Mouse (Mus musculus) midbrain, embryonic 11.5 days (tissue): ENCODE data around the gene Adgrl4. TPM values are rescaled to one million over a fixed set of nuclear protein-coding genes. Genes with fewer than 3 reads are reported as not detected.

Experiments used
- ATAC-seq: fragments of 200-750 bp; cut with Nextera tagmentation; 2 replicates; pipeline ENCODE4 v1.8.0; 2017; ENCODE audit warnings: moderate TSS enrichment, moderate library complexity; ENCODE audit not compliant: low FRiP score
- DNase-seq: peaks from one replicate; pipeline ENCODE4 v3.0.0; 2015; ENCODE audit warnings: low spot score; ENCODE audit errors: missing footprints
- H3K27ac ChIP-seq: fragments of 300-500 bp; sonication (generic); 2 replicates; pipeline ENCODE4 v1.5.1; 2014; ENCODE audit warnings: low read depth, low read length
- H3K27me3 ChIP-seq: fragments of 300-500 bp; sonication (generic); 2 replicates; pipeline ENCODE4 v1.6.1; 2014; ENCODE audit warnings: mild to moderate bottlenecking, low read length, moderate library complexity, mixed read lengths; ENCODE audit not compliant: control insufficient read depth, insufficient read depth
- H3K36me3 ChIP-seq: fragments of 300-500 bp; sonication (generic); 2 replicates; pipeline ENCODE4 v1.6.1; 2014; ENCODE audit warnings: mild to moderate bottlenecking, low read length, moderate library complexity, mixed read lengths; ENCODE audit not compliant: control insufficient read depth, insufficient read depth
- H3K4me1 ChIP-seq: fragments of 300-500 bp; sonication (generic); 2 replicates; pipeline ENCODE4 v1.6.1; 2014; ENCODE audit warnings: low read length; ENCODE audit not compliant: control insufficient read depth, insufficient read depth
- H3K4me2 ChIP-seq: fragments of 300-500 bp; sonication (generic); 2 replicates; pipeline ENCODE4 v1.6.1; 2014; ENCODE audit warnings: mild to moderate bottlenecking, moderate library complexity
- H3K4me3 ChIP-seq: fragments of 300-500 bp; sonication (generic); 2 replicates; pipeline ENCODE4 v1.5.1; 2014; ENCODE audit warnings: low read depth, low read length
- H3K9ac ChIP-seq: fragments of 300-500 bp; sonication (generic); 2 replicates; pipeline ENCODE4 v1.6.1; 2014; ENCODE audit warnings: low read length
- H3K9me3 ChIP-seq: fragments of 300-500 bp; sonication (generic); 2 replicates; pipeline ENCODE4 v1.6.1; 2016; ENCODE audit warnings: low read length; ENCODE audit not compliant: control insufficient read depth
- WGBS: fragments of 180-500 bp; shearing (Covaris S2); extraction: QIAGEN DNeasy Blood & Tissue Kit; methylation state at CpG from one replicate; pipeline ENCODE4 v1.1.7; 2014; 5-methylcytosine and 5-hydroxymethylcytosine counted together
- polyA plus RNA-seq: library from polyadenylated mRNA; unstranded; fragments of >200 nt; fragmentation: Nextera tagmentation; extraction: Ambion mirVana; gene quantifications from 2 replicates; pipeline ENCODE4 v1.2.1, GENCODE M21; 2014

Adgrl4 gene
- polyA plus RNA-seq, 1 experiment from 2014 or later: 8.3 TPM

DNA sequence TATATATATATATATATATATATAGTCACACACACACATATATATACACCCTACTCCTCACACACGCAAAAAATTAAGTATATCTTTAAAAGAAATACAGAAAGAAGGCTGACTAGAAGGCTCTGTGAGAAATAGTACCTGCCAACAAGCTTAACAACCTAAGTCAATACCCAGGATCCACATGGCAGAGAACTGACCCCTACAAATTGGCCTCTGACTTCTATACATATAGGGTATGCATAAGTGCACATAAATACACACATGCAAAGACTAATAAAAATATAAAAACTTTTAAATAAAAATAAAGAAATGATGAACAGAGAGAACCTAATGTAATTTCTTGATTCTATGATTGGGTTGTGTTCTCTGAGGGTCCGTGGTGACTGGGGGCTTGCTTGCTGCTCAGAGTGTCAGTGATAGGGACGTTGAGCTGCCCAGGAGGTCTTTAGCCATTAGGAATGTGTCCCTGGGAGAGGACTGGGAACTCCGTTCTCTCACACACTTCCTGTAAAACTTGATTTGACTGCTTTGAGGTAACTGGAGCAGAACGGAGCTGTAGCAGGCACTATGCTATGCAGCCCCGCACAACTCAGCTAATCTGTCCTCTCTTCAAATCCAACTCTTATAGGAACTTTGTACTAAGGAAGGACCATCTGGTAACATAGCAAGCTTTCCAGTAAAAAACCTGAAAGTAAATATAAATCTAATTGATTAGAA lies 17.5 kb downstream of the Adgrl4 start:
- no peak for ATAC-seq
- Histone ChIP-seq H3K9me3 (no peaks in the 10 kb centered on the region), H3K4me2 (no peak overlapping the region), H3K36me3 (no peaks in the 10 kb centered on the region), H3K27ac (no peak overlapping the region), H3K9ac (no peak overlapping the region), H3K4me3 (no peak overlapping the region), H3K27me3 (no peaks in the 10 kb centered on the region), H3K4me1 (no peaks in the 10 kb centered on the region)
- DNase-seq: no peak
- WGBS: 69% methylated on average over 6 of the region's 6 CpGs

DNA sequence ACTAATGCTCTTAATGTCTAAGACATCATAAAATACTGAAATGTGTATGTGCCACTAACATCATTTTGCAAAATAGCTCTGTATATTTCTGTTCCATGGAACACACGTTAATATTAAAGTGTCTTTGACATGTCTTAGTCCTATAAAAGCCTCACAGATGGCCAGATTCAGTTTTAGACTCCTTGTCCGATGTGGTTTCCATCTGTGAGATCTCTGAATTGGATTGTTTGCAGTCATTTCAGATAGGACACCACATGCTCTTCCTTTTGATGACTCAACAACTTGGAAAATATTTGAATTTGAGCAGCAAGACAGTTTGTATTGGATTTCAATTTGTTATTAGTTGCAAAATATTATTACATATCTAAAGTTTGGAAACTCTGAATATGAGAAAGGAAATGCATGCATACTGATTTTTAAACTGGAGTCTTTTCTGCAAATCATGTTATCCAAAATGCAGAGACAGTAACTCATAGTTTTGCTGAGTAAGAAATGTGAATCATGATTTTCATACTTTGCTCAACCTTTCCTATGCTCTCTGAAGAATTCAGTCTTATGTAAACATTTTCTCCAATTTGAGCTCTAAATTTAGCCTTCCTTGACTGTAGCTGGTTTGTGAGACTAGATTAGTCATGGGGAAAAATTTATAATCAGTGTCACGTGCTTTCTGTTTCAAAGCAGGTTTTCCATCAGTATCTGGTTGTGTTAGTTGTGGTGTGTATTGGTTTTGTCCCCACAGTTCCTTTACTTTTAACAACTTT lies 21.9 kb downstream of the Adgrl4 start:
- no peaks in the 10 kb centered on the region for H3K9me3 ChIP-seq
- WGBS: 84% methylated on average over 3 of the region's 3 CpGs
- ATAC-seq (no peak), DNase-seq (no peak)
- H3K27ac ChIP-seq: no peak overlapping the region
- H3K4me3 ChIP-seq: no peak overlapping the region
- no peak overlapping the region for H3K9ac ChIP-seq
- H3K27me3 ChIP-seq: no peaks in the 10 kb centered on the region
- no peaks in the 10 kb centered on the region for H3K4me1 ChIP-seq
- H3K4me2 ChIP-seq: no peak overlapping the region
- H3K36me3 ChIP-seq: no peaks in the 10 kb centered on the region

DNA sequence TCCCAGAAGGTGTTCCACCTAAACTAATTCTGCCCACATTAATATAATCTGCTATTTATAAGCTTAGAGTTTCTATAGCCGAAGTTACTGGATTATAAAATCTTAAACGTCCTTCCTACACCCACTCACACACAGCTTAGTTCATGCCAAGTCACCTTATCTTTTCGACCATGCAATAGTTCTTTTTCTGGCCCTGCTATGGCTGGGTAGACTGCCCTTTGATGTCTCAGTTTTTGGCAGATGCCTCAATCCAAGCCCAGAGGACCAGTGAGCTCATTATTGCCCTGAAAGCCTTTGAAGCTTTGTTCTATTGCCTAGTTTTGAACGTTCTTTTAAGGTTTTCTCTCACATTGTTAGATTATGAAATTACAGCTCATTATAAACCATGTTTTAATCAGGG lies 27.5 kb downstream of the Adgrl4 start:
- Histone ChIP-seq H3K4me2 (no peak overlapping the region), H3K9ac (no peak overlapping the region), H3K9me3 (no peaks in the 10 kb centered on the region), H3K4me3 (no peak overlapping the region), H3K4me1 (no peaks in the 10 kb centered on the region), H3K36me3 (no peaks in the 10 kb centered on the region), H3K27me3 (no peaks in the 10 kb centered on the region), H3K27ac (no peak overlapping the region)
- WGBS: 46% methylated on average over 4 of the region's 4 CpGs
- no peak for DNase-seq
- ATAC-seq: no peak; the same call in 1 of the 2 replicates

DNA sequence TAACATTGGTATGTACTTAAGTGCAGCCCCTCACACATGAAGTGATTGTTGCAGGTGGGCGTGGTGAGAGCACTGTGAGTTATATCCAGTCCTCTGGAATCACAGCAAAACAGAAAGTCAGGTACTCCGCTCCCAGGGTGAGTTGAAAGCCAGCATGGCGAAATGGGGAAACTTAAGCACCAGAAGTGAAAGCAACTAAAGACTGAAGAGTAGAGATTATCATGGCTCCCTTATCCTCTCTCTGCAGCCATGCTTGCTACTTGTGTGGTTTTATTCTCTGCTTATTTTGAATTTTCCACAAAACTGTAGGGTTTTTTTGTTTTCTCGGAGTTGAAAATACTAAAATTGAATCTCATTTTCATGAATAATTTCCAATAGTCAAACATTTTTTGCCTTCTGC lies 51.2 kb downstream of the Adgrl4 start:
- no peak for DNase-seq
- Histone ChIP-seq H3K9me3 (no peaks in the 10 kb centered on the region), H3K36me3 (no peaks in the 10 kb centered on the region), H3K4me1 (no peaks in the 10 kb centered on the region), H3K9ac (no peak overlapping the region), H3K4me2 (no peak overlapping the region), H3K27ac (no peak overlapping the region), H3K27me3 (no peaks in the 10 kb centered on the region), H3K4me3 (no peak overlapping the region)
- WGBS: 95% methylated on average over 4 of the region's 4 CpGs
- no peak for ATAC-seq

DNA sequence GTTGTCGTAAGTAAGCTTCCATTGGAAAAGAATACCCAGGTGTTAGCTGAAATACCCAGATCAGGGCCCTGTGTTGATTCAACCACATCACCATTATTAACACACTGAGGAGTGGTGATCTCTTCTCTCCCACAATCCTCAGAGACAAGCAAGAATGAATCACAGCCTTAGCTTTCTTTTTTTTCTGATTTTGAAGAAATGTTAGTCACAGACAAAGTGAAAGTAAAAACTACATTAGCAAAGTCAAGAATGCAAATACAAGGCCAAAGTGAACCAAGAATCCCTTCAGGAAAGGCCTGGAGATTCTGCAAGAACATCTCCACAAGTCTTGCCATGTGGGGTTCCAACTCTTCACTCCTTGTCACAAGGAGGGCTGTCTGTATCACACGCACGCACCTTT lies 67.9 kb downstream of the Adgrl4 start:
- no peak for ATAC-seq
- Histone ChIP-seq H3K4me3 (no peak overlapping the region), H3K9ac (no peak overlapping the region), H3K4me2 (no peak overlapping the region), H3K27me3 (no peaks in the 10 kb centered on the region), H3K4me1 (no peaks in the 10 kb centered on the region), H3K27ac (no peak overlapping the region), H3K36me3 (no peaks in the 10 kb centered on the region), H3K9me3 (no peaks in the 10 kb centered on the region)
- WGBS: 97% methylated on average over 3 of the region's 3 CpGs
- no peak for DNase-seq

DNA sequence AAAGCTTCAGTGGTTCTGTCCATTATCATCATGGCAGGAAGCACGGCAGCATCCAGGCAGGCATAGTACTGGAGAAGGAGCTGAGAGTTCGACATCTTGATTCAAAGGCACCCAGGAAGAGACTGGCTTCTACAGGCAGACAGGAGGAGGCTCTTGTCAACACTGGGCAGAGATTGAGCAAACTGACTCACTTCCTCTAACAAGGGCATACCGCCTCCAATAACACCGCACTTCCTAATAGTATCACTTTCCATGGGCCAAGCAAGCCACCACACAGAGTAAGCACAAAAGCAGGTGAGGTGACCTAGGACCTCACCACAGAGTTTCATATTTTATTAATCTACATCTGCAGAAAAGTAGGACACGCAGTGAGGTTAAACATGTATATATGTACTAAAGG lies 73.5 kb downstream of the Adgrl4 start:
- DNase-seq (no peak), ATAC-seq (no peak)
- 90% methylated on average over 5 of the region's 5 CpGs for WGBS
- no peak overlapping the region for H3K4me3 ChIP-seq
- no peaks in the 10 kb centered on the region for H3K9me3 ChIP-seq
- H3K4me2 ChIP-seq: no peak overlapping the region
- H3K4me1 ChIP-seq: no peaks in the 10 kb centered on the region
- H3K36me3 ChIP-seq: no peaks in the 10 kb centered on the region
- H3K27ac ChIP-seq: no peak overlapping the region
- H3K27me3 ChIP-seq: no peaks in the 10 kb centered on the region
- H3K9ac ChIP-seq: no peak overlapping the region

DNA sequence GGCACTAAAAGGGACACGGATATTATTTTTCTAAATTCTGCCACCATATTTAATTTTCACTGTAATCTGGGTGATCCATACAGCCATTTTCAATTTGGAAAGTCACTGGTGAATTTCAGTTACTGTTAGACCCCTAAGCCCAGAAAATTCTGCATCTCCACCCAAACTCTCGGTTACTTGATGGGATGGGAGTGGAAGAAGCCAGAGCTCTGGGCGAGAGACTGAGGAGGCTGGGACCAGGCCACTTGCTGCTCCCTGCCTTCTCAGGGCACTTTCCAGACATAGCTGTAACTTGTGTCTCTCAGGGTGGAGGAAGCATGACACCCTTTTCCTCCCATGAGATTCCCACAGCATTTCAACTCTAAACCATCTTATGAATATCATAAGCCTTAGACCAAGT lies 109.5 kb downstream of the Adgrl4 start:
- no peak overlapping the region for H3K4me2 ChIP-seq

DNA sequence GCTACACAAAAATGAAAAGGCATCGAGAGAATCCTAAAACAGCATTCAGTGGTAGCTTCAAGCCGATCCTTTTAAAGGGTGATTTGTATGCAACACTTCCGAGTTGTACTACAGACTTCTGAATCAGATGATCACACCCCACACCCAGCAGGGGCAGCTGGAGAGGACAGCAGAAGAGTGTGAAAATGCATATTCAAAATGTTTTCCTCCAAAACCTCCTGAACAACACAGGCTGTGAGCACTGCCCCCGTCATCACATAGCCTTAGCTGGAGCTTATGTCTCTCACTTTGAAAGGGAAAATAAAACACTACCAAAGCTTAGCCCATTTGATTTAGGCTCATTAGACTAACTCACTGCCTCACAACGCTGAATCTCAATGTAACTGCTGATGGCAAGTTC lies 113.3 kb downstream of the Adgrl4 start:
- Histone ChIP-seq H3K27me3 (no peaks in the 10 kb centered on the region), H3K27ac (no peak overlapping the region), H3K4me2 (no peak overlapping the region), H3K9me3 (no peaks in the 10 kb centered on the region), H3K4me1 (no peaks in the 10 kb centered on the region), H3K4me3 (no peak overlapping the region), H3K9ac (no peak overlapping the region), H3K36me3 (no peaks in the 10 kb centered on the region)
- ATAC-seq (no peak), DNase-seq (peak; percentile 65)
- 55% methylated on average over 5 of the region's 5 CpGs for WGBS

More for the DNA sequence above, 109.5 kb downstream of the Adgrl4 start:
- H3K27me3 ChIP-seq: no peaks in the 10 kb centered on the region
- 86% methylated on average over 3 of the region's 3 CpGs for WGBS
- H3K4me3 ChIP-seq: no peak overlapping the region
- DNase-seq (peak; percentile 56), ATAC-seq (no peak)
- no peaks in the 10 kb centered on the region for H3K9me3 ChIP-seq
- H3K4me1 ChIP-seq: no peaks in the 10 kb centered on the region
- H3K9ac ChIP-seq: no peak overlapping the region
- H3K36me3 ChIP-seq: no peaks in the 10 kb centered on the region
- H3K27ac ChIP-seq: no peak overlapping the region

DNA sequence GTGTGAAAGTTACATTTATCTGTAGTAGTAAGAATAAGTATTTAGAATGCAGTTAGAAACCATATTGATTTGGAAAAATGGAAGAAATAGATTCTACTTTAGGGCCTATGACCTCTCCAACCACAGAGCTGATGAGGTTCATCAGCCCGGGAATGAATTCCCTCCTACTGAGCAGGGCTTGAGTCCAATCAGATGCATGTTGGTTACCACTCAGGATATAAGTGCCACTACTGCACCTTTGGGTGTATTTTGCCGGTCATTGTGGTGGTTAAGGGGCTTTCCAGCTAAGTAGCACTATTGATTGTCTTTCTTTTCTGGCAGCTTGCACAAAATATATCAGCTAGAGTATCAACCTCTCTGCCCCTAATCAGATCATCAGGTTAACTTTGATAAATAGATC lies 118.9 kb downstream of the Adgrl4 start:
- whole genome bisulfite sequencing: 83% methylated on average over 2 of the region's 2 CpGs
- Histone ChIP-seq H3K4me1 (no peaks in the 10 kb centered on the region), H3K27me3 (no peaks in the 10 kb centered on the region), H3K36me3 (no peaks in the 10 kb centered on the region), H3K9ac (no peak overlapping the region), H3K9me3 (no peaks in the 10 kb centered on the region), H3K4me2 (no peak overlapping the region), H3K27ac (no peak overlapping the region), H3K4me3 (no peak overlapping the region)
- ATAC-seq (no peak), DNase-seq (no peak)
